Mouse (Mus musculus) MEL-GATA-1-ER (cell line): Measurements from ENCODE around the gene Cxcl10.

Experiments used
- DNase-seq: peaks from one replicate; pipeline ENCODE4 v3.0.0-alpha.2; 2012; ENCODE audit warnings: low read depth; ENCODE audit errors: extremely low read depth

Gene Cxcl10

DNA sequence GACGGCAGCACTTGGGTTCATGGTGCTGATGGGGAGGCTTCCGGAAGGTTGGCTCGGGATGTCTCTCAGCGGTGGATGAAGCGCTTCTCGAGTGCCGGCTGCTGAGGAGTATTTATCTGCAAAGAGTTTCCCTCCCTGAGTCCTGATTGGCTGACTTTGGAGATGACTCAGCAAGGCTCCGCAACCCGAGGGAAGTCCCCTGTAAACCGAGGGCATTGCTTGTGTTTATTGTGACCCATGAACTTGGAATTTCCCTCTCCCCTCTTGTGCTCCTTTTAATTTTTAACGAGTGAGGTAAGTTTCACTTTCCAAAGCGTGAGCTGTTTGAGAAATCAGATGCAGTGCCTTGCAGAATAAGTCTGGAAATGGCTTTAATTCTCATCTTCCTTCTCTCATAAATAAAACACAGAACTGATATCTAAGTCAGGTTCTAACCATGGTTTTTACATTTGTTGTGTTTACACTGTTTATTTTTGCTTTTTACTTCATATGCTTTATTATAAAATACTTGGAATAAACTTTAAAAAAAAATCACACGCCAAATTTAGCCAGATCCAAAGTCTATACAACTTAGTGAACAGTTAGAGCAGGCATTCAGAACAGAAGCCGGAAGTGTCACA is at the start of gene Cxcl10:
TSS of gene Cxcl10 (minus strand) at position 96 of the 620 bp plus-strand sequence.
- DNase-seq: peak; percentile 72

DNA sequence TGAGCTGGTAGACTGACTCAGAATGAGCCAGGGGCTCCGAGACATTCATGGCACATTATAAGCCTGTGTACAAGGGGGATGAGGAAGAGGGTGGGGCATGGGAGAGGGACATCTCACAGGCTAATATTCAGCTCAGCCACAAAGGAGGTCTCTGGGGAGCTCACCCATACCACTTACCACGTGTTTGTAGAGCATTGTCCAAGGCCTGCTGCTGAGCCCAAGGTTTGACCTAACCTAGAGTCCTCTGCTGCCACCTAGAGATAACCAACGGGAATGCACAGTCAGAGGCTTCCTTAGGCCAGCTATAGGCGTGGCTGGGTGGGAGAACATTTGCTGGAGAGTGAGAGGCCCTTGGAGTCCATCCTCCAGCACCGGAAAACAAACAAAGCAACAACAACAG is 49.5 kb upstream of the Cxcl10 start:
- DNase-seq: peak; percentile 67

DNA sequence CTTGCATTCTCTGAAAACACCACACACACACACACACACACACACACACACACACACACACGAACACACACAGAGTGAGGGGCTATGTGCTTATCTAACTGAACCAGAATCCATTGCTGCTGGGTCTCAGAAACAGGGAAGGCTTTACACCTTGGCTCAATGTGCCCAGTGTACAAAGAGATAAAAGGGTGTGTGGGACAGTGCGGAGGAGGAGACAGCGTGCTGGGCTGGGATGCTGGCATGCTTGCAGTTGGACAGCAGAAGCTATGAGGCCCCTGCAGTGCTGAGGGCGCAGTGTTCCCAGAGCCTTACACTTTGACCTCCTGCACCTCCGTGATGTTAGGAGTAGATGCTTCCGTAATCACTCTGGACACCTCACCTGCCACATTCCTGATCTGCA is 47.8 kb upstream of the Cxcl10 start:
- peak; percentile 49 for DNase-seq

DNA sequence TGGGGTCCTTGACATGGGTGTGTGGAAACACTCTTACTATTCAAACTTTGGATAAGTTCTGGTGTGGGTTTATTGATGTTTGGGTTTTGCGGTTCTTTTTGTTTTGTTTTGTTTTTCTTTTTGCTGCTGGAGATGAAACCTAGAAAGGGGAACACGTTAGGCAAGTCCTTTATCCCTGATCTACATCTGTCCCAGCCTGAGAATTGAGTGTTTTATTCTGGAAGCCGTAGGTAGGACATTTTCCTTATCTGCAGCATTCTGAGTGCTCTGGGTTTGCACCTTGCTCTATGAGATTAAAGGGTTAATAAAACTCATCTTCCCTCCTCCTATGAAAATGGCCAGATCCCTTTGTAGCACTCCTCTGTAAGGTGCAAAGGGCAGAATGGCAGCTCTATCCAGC is 47.1 kb upstream of the Cxcl10 start:
- DNase-seq: peak; percentile 13

DNA sequence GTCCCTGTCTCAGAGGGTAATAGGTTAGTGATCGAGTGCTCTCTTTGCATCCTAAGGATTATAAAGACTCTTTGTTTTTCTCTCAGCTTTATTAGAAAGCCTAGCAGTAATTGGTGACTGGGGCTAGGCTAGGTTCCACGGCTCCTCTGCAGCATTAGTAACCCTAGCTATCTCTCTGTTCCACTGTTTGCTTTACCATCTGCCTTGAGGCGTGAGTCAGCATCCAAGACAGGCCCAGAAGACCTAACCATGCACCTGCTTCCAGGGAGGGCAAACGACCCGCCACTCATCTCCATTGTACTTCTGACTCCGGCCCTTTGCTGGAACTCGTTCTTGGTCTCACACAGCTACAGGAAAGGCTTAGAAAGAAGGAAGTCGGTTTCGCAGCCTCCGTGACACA is 45.2 kb upstream of the Cxcl10 start:
- DNase-seq: no peak

DNA sequence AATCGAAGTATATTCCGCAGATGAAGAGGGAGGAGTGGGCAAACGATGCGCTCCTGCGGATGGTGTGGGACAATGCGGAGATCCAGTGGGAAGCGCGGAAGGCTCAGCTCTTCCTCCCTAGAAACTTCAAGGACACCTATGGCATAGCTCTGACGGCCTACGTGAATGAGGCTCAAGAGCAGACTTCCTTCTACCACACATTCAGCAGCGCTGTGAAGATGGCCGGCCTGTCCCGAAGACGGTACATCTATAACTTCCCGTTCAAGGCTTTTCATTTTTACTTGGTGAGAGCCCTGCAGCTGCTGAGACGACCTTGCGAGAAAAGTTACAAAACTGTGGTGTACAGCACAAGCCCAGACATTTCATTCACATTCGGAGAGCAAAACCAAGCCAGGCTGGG is 43.9 kb upstream of the Cxcl10 start:
- DNase-seq: no peak

DNA sequence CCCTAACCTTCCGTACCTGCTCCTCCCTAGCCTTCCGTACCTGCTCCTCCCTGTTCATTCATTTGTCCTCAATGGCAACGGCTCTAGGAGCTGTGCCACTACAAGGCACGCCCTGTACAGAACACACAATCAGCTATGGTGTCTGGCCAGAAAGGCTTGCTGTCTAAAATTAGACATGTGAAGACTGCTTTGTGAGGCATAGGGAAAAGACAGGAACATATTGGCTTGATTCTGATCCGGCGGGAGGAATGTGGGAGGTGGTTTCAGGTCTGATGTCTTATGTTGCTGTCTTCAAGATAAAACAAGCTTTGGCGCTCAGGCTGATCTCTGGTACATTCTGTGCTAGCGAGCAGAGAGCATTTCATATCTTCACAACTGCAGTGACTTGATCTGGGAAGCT is 41.9 kb upstream of the Cxcl10 start:
- no peak for DNase-seq

DNA sequence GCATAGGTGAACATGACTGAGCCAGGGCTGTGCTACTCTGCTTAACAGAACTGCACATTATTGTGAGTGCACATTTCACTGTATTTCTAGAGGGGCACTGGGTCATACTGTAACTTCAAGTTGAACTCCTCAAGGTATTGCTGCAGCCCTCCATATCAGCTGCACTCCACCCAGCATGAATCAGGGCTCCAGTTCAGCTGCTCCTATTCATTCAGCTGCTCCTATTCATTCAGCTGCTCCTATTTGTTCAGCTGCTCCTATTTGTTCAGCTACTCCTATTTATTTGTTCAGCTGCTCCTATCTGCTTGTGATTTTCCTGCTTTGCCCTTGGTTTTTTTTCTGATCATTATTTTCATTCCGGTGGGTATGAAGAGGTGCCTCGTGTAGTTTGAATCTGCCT is 41.3 kb upstream of the Cxcl10 start:
- no peak for DNase-seq

DNA sequence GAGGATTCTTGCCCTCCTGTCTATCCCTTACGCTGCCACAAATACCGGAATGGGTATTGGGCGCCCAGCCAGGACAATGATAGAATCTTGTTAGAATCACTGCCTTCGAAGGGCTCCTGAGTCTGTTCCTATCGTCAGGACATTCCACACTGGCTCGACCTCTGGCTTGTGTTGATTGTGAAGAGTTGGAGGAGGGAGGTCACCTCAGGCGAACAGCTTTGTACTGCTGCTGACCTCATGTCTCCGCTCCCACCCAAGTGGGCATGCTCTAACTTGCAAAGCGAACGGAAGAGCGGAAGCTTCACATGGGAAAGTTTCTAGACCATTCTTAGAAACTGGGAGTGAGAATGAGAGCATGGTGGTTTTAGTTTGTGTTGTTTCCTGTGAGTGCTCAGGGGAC is 38.7 kb upstream of the Cxcl10 start:
- DNase-seq: no peak

DNA sequence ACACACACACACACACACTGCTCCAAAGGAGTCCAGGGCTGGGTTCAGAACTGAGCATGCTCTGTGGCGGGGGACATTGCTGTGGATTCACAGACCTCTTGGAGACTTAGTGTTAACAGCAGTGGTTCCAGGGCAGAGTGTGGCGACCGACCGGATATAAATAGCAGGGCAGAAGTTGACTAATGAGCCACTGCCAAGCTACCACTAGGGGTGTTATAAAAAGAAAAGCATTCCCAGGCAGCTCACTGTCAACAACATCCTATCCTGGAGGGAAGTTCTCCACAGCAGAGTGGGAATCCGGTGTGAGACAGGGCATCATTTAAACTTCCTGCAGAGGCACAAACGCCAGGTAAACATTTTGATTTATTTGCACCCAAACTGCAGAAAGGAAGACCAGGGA is 38.0 kb upstream of the Cxcl10 start:
- DNase-seq: no peak

DNA sequence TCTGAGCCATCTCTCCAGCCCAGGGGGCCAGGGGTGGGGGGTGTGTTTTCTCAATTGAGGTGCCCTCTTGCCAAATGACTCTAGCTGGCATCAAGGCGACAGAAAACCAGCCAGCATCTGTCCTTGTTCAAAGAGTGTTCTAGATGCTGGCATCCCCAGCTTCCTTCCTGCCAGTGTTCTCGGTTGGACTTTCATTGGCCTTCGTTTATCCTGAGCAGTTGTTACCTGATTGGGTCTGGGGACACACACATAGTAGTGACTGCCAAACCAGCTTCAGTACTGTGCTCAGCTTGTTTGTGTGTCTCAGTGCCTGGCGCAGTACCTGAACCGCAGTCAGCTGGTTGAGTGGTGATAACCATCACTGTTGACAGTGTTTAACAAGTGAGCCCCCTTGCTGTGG is 37.4 kb upstream of the Cxcl10 start:
- DNase-seq: no peak

DNA sequence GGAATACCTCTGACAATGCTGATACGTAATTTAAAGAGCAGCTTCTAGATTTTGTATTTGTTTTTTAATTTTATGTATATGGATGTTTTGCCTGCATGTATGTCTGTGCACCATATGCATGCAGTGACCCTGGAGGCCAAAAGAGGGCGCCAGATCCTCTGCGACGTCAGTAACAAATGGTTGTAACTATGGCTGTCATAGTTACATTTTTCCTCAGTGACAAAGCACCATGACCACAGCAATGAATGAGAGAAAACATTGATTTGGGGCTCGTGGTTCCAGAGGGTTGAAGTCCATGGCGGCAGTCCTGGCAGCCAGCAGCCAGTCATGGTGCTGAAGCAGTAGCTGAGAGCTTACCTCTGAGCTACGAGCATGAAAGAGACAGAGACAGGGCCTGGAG is 36.2 kb upstream of the Cxcl10 start:
- DNase-seq: peak; percentile 28

DNA sequence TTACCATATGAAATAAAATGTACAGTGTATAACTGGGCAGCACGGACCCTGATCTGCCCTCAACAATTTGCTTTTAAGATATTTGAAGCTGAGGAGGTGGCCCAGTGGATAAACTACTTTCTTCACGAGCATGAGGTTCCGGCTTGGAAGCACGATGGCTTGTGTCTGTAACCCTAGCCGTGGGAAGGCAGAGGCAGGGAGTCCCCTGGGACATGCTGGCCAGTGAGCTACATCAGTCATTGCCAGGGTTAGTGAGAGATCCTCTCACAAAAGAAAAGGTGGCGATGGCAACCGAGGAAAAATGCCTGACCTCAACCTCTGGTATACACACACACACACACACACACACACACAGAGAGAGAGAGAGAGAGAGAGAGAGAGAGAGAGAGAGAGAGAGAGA is 35.1 kb upstream of the Cxcl10 start:
- DNase-seq: no peak

DNA sequence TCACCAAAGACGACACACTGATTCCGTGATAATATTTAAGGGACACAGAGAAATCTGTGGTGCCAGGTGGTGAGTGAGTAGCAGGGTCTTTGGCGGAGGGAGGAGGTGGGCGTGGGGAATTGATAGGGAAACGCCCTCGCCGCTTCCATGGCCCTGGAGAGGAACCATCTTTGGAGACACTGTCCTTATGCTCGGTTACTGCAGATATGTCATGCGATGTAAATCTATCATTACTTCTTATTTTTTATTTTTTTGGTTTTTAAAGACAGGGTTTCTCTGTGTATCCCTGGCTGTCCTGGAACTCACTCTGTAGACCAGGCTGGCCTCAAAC is 33.6 kb upstream of the Cxcl10 start:
- no peak for DNase-seq

DNA sequence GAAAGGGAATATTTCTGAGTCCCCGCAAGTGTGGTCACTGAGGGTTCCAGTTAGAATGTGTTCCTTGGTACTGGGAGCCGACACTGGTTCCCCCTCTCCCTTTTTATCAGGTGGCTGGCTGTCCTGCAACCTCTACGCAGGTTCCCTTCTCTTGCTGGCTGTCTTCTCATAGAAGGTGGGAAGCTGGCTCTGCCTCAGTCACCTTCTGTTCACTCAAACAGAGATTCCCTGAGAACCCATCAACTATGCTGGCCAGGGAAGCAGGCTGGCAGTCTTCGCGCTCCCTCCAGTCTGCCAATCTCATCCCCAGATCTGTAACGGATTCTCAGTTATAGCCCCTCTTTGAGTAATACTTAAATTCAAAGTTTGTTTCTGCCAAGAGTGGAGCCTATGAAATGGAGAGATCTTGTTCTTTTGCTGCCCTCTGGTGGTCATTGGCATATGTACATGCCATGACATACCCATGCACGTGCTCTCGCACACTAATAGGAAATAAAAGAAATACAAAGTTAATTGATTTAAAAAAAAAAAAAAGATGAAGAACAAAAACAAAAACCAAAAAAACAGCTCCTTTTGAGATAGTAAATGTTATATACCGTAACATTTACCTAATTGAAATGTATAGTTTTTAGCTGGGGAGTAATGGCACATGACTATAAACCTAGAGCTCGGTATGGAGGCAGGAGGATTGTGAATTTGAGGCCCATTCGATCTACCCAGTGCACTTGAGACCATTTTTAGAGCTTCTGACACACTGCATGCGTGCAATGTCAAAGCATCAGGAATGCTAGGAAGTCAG is 33.1 kb upstream of the Cxcl10 start:
- peak; percentile 80 for DNase-seq

DNA sequence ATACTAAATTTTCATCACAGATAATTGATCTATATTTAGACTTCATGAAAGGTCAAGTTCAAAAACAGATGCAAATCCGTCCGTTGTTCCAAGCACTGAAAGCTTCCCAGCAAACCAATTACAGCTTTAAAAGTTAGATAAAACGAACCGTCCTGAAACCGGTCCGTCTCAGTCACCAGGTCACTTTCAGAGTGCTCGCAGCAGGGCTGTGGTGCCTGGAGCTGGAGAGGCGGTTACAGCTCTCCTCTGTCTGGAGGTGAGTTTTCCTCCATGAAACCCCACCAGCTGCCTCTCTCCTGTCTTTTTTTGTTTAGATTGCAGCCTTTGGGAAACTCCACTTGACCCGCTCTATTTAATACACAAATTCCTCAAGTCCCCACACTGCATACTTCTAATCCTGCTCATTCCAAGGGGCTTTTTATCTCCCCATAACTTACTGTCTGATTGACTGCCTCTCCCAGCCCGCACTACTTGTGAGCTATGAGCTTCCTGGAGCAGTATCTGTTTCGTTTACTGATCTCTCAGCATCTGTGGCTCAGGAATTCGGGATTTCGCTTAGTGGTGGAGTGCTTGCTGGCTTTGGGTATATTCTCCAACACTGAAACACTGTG is 28.2 kb upstream of the Cxcl10 start:
- no peak for DNase-seq

DNA sequence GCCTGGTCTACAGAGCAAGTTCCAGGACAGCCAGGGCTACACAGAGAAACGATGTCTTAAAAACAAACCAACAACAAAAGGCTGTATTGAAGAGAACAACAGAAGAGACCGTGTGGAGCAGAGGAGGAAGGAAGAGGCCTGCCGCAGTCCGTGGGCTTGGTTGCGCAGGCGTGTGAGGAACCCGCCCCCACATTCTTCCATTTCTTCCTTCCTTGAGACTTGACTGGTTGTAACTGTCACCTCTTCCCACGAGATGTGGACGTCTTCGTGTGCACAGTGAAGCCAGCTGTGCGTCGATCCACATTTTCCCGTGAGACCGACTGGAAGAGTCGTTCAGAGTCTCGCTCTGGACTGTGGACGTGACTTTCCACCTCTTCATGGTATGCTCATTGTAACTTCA is 26.7 kb upstream of the Cxcl10 start:
- DNase-seq: no peak

DNA sequence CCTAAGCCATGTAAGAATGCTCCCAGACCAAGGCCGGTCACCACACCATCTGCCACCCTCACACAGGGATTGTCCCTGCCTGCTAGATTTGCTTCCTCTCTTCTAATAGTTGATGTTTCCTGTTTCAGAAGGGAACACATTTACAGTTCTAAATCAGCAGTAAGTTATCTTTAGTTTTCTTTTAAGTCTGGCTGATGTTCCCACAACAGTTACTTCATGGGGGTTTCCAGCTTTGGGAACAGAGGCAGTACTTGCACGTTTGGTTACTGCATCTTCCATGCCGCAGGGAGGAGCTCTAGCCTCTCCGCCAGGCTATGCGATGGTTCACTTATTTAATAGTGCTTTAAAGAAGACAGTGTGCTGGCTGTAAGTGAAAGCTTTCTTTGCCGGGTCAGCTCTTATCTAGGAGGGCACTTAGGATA is 26.0 kb upstream of the Cxcl10 start:
- DNase-seq: no peak

DNA sequence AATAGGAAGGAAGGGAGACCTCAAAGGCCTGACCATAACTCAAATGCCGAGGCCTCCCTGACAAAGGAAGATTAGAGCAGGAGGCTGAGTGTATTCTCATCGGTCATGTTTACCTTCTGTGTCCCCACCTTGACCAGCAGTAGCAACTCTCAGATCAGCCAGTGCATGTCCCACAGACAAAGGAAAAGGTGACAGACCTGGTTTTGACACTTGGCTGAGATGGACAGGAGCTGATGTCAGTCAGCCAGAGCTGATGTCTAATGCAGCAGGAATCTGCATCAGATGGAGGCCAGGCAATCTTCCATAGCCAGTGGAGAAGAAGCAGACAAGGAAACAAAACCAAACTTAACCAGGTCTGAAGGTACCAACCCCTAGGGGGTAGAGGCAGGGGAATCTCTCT is 23.9 kb upstream of the Cxcl10 start:
- no peak for DNase-seq

DNA sequence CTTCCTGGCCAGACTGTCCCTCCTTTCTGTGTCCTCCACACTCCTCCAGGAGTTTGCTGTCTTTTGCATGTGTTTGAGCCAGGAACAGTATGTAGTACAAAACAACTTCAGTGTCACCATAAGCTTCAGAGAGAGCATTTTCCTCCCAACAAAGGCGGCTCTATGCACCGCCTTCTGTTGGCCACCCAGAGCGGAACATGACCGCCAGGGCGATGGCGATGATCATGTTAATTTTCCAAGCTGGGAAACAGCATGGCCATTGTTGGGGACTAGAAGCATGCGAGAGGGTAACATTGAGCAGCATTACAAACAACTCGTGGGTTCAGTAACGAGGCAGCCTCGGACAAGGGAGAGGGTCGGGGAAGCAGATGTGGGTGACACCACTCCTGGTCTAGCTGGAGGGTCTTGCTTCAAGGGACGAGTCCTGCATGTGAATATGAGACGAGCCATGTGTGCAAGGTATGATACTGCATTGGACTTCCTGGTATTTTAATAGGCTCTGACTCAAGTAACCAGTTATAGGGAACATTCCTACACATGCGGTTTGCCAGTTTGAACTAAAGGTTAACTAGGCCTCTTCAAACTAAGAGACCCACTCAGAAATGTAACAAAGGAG is 22.8 kb upstream of the Cxcl10 start:
- no peak for DNase-seq

DNA sequence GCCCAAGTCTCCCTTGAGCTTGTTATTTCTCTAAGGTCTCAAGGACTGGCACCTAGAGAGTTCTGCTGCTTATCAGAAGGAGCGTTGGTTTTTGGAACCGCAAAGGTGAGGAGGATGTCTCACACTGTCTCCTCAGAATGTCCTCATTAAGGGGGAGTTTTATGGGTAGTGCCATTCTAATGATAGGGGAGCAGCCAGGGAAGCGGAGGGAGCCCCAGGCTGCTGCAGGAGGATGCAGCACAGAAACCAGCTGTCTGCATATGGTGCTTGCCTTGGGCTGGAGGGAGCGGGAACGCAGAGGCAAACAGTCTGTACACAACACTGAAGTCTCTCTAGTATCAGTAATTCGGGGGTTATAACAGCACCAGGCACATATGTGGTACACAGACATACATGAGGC is 22.2 kb upstream of the Cxcl10 start:
- no peak for DNase-seq

DNA sequence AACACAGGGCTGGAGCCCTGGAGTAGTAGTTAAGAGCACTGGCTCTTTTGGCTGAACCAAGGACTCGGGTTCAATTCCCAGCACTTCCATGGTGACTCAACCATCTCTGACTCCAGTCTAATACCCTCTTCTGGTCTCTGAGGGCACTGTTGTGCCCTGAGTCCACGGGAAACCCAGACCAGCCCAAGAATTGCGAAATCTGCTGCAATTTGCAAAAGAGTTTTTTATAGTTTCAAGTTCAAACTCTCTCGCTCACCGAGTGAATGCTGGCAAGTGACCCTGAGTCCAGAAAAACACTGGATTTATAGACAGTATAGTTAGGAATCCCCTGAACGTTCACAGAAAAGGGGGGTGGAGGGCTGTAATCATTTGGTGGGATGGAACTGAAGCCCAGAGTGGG is 21.7 kb upstream of the Cxcl10 start:
- no peak for DNase-seq
